Mouse (Mus musculus): ENCODE measurements around the gene Fli1.

Gene Fli1

GRCm38 (mm10) chr9:32409060-32409961, 133.3 kb downstream of the Fli1 start:
- peak; percentile 23 for DNase-seq (ENCODE audit: low read depth, low spot score)

- DNase-seq (ENCODE audit: low read depth, low spot score), result no peak
These were observed 134.0 kb downstream of the Fli1 start for GRCm38 (mm10) chr9:32408730-32409059.

- DNase-seq (ENCODE audit: low read depth, low spot score), result peak; percentile 78
These were observed 137.3 kb downstream of the Fli1 start for GRCm38 (mm10) chr9:32405191-32405925.

- DNase-seq (ENCODE audit: low read depth, low spot score), result no peak
These were observed 141.9 kb downstream of the Fli1 start for GRCm38 (mm10) chr9:32400662-32401161.

- no peak for DNase-seq (ENCODE audit: low read depth, low spot score)
These were observed 142.4 kb downstream of the Fli1 start for GRCm38 (mm10) chr9:32400212-32400611.

- no peak for DNase-seq (ENCODE audit: low read depth, low spot score)
These were observed 147.9 kb downstream of the Fli1 start for GRCm38 (mm10) chr9:32394761-32395161.

- DNase-seq (ENCODE audit: low read depth, low spot score), result no peak
These were observed 149.9 kb downstream of the Fli1 start for GRCm38 (mm10) chr9:32392716-32393115.

- no peak for DNase-seq (ENCODE audit: low read depth, low spot score)
These were observed 151.0 kb downstream of the Fli1 start for GRCm38 (mm10) chr9:32391701-32392100.

- DNase-seq (ENCODE audit: low read depth, low spot score), result no peak
These were observed 151.6 kb downstream of the Fli1 start for GRCm38 (mm10) chr9:32391092-32391491.

GRCm38 (mm10) chr9:32388120-32388519, 154.5 kb downstream of the Fli1 start:
- DNase-seq (ENCODE audit: low read depth, low spot score), result peak; percentile 70

GRCm38 (mm10) chr9:32384906-32385305, 157.8 kb downstream of the Fli1 start:
- DNase-seq (ENCODE audit: low read depth, low spot score), result no peak

GRCm38 (mm10) chr9:32376863-32377590, 165.6 kb downstream of the Fli1 start:
- DNase-seq (ENCODE audit: low read depth, low spot score), result no peak

- DNase-seq (ENCODE audit: low read depth, low spot score), result no peak
These were observed 166.6 kb downstream of the Fli1 start for GRCm38 (mm10) chr9:32376031-32376430.

GRCm38 (mm10) chr9:32373656-32374055, 169.0 kb downstream of the Fli1 start:
- DNase-seq (ENCODE audit: low read depth, low spot score), result no peak

Data from ZHBTc4 (cell line).